Mouse (Mus musculus): ENCODE results near the gene Pld5.

The Pld5 gene

DNA sequence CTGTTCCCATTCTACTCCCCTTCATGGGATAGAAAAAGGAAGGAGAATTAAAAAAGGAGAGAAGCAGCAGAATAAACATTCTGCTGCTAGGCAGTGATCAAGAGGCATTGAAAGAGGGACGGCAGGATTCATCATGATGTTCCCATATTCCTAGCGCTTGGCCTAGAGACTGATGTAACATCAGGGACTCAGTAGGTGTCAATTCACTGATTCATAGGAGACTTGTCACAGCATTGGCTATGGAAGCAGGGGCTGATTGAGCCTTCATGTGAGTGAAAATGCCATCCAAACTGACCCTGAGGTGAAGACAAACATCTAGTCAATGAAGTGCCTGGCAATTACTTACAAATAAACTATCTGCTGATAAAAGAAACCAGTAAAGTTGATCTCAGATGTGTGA, 324.3 kb downstream of the Pld5 start:
- DNase-seq (ENCODE audit: low spot score in 2 of 2) = no peak

DNA sequence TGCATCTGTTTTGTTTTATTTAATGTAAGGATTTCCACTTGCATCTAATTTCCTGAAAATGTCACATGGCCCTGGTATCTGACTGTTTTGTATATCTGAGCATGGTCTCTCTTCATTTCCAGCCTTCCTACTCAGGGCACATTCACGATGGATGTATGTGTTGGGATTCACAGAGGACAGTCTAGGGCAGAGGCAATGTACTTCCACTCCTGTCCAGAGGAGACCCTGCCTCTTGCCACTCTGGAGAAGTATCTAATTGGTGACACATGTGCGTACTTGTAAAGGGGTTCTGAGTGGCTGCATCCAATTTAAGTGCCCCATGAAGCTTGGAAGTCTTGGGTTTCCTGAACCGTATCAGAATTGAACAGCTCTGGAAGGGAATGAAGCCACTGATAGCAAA, 324.7 kb downstream of the Pld5 start:
- no peak for DNase-seq (ENCODE audit: low spot score in 2 of 2)

DNA sequence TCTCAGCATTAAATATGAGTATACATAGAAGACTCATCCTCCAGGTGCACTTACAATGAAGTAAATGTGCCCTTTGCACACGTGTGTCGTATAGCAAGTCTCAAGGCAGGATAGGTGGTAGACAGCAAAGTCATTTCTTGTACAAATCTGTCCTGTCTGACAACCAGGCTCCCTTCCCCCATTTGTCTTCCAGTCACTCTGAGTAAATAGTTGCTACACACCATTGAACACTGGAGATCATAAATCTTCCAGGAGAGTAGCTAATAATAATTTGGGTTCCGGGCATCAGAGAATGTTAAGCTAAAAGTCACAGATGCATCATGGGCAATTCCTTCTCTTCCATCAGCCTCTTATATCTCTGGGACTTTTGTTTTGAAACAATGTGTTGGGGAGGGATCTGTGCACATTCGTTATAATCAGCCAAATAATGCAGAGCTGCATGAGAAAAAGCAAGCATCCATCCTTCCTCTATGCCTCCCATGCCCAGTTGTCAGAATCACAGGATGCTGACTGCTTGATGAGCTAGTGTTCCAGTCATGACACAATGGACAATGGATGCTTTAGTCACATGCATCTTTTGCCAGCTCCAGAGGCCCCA, 328.3 kb downstream of the Pld5 start:
- no peak for DNase-seq (ENCODE audit: low spot score in 2 of 2)

DNA sequence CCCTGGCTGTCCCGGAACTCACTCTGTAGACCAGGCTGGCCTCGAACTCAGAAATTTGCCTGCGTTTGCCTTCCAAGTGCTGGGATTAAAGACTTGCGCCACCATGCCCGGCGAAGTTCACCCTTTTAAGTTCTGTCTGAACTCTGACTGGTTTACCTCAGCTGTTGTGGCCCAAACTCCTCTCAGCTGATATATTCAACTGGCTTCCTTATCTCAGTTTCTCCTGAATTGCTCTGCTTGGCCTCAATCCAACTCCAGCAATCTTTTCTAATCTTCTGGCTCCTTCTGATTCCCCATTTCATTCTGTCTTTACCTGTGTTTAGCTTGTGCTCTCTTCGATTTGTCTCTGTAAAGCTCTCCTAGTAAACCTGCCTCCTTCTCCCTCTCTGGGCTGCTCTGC, 331.9 kb downstream of the Pld5 start:
- no peak for DNase-seq (ENCODE audit: low spot score in 2 of 2)

DNA sequence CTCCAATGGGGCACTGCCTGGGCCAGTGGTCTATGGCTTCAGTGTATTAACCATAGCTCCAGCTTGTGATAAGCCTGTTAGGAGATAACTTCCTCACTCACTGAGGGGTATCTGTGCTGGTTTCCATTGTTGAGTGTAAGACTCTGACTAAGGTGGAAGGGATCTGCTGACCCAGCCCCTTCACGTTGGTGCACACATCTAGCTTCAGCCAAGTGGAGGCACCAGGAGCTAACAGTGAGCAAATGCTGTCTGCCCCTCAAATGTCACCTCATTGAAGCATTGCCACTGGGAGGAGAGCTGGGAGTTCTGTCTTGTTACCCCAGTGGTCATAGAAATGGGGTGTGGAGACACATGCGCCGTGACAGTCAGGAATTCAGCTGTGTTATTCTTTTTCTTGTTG, 336.4 kb downstream of the Pld5 start:
- no peak for DNase-seq (ENCODE audit: low spot score in 2 of 2)

DNA sequence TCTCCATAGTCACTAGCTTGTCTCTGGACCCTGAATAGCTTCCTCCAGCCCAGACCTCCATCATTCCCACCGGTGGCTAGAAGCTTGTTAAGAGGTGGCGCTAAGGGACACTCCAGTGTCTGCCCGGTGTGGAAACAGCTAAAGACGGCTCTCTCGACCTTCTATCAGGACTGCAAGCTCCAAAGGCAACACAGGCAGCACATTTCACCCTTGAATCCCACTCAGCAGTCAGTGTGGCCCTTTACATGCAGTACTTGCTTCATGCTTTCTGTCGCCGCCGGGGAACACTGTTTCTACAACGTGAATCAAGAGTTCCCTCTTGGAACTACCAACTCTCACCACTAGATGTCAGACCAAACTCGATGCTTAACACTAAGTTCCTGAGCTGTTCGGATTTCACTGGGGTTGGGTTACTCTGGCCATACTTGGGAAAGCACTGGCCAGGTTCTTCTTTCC, 338.8 kb downstream of the Pld5 start:
- DNase-seq (ENCODE audit: low spot score in 2 of 2) = peak; percentile 6 to 29

DNA sequence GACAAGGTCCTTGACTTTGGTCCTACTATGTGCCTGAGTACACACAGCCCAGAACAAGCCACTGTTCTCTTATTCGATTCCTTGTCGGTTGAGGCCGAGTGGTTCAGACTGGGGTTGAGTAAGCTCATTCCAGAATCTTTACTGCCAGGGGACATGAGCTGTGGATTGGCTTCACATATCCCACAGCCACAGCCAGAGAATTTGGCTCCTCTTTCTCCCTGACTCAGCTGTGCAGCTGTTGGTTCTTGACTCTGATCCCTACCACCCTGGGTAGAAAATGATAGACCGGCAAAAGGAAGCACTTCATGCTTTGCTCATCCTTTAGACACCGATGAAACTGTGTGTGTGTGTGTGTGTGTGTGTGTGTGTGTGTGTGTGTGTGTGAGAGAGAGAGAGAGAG, 343.7 kb downstream of the Pld5 start:
- DNase-seq (ENCODE audit: low spot score in 2 of 2) = peak; percentile 8 to 38

DNA sequence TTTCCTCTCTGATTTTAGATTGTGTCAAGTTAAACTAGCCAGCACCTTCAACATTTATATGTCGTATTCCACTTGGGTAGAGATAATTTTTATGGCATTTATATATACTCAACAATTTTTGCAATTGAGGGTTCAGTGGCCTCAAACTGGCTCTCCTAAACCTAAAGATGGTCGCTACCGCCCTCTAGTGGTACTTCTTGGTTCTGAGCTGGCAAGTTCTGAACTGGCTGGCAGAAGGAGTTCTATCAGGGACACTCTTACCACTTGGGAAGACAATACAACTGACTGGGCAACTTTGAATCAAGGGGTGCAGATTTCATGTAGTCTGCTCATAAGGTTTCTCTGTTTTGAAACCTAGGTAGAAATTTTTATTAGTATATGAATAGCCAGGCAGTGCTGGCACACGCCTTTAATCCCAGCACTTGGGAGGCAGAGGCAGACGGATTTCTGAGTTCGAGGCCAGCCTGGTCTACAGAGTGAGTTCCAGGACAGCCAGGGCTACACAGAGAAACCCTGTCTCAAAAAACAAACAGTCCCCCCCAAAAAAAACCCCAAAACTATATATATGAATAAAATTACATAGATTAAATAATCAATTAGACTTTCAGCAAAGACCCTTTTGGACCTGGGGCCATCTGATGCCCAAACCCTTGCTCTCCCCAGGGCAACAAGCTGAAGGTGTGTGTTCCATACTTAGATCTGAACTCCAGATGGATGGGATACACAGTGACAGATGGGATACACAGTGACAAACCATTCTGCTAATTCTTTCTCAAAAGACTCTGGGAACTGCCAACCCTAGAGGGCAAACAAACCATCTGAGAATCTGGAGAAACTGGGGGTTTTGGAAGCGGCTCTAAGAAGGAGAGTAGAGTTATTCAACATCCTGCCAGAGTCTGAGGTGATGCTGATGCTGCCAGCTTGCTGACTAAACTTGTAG, 351.0 kb downstream of the Pld5 start:
- DNase-seq (ENCODE audit: low spot score in 2 of 2) = peak; percentile 10 to 58

DNA sequence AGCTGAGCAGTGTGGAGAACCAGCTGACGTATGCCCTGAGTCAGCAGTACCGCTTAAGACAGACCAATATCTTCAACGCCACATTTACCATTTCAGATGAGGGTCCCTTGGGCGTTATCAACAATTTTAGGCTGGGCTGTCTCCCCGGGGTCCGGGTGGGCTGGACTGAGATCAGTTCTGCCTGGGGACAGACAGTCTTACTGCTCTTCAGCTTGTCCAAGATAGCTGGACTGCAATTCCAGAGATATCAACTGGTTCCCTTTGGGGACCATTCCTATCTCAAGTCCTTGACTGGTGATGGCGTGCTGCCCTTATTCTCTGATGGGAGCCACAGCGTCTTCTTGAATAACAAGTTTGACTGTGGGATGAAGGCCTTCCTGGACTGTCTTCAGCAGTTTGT, 354.0 kb downstream of the Pld5 start:
- DNase-seq (ENCODE audit: low spot score in 2 of 2) = peak; percentile 24 to 27

DNA sequence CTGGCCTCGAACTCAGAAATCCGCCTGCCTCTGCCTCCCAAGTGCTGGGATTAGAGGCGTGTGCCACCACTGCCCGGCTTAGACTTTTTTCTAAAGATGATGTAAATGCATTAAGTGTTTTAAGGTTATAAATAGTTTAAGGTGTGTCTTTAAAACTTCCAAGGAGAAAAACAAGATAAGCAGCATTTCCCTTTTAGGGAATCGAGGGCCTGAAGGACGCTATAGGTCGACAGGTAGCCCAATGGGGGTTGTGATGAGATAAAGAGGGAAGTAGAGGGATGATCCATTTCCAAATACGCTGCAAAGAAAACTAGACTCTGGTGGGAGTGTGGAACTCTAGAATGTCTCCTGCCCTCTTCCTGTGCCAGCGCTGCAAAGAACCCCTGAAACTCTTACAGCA, 355.1 kb downstream of the Pld5 start, which contains the start of gene Gm38100:
Gm38100 (plus strand) TSS at position 301 of the 400 bp plus-strand sequence.
- no peak for DNase-seq (ENCODE audit: low spot score in 2 of 2)

DNA sequence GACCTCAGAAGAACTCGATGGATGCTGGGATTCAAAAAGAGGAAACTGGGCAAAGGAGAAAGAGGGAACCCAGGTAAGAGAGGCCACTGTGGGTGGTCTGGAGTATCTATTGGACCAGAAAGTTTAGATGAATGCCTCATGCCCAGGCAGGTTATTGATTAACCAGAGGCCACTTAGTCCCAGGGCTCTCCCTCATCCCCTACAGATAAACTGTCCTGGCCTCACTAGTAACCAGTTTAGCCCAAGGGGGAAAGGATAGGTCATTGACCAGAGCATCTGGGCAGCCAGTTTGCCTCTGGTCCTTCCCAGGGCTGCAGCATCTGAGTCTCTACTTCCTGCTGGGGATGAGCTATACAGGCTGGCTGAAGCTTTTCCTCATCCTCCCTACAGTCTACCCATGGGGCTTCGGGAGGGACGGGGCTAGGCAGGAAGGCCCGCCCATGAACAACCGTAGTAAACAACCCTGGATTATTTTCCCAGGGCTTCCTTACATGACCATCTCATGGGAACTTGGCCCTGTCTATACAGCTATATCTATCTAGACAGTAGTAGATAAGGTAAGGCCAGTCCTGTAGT, 361.3 kb downstream of the Pld5 start:
- DNase-seq (ENCODE audit: low spot score in 2 of 2) = no peak

Data from heart, adult 9 months (tissue).